Mouse (Mus musculus) embryonic facial prominence, embryonic 11.5 days (tissue): Measurements from ENCODE around the gene Nrm. TPM values are rescaled to one million over a fixed set of nuclear protein-coding genes. Genes with fewer than 3 reads are reported as not detected.

Experiments
- ATAC-seq: fragments of 200-750 bp; cut with Nextera tagmentation; replicated peaks from 2 replicates; pipeline ENCODE4 v1.8.0; 2017; ENCODE audit warnings: low read depth; ENCODE audit not compliant: insufficient number of reproducible peaks, low FRiP score, low TSS enrichment
- DNase-seq: peaks from one replicate; pipeline ENCODE4 v3.0.0-alpha.2; 2015; ENCODE audit warnings: low spot score
- H3K27ac ChIP-seq: fragments of 300-500 bp; sonication (generic); replicated peaks from 2 replicates; pipeline ENCODE4 v1.5.1; 2014; ENCODE audit warnings: mild to moderate bottlenecking, low read depth, low read length, control low read depth
- H3K27me3 ChIP-seq: fragments of 300-500 bp; sonication (generic); 2 replicates; pipeline ENCODE4 v1.6.1; 2014; ENCODE audit warnings: mild to moderate bottlenecking, low read length, moderate library complexity, mixed read lengths; ENCODE audit not compliant: control insufficient read depth, insufficient read depth
- H3K36me3 ChIP-seq: fragments of 300-500 bp; sonication (generic); replicated peaks from 2 replicates; pipeline ENCODE4 v1.6.1; 2014; ENCODE audit warnings: low read depth, mild to moderate bottlenecking, low read length, moderate library complexity, mixed read lengths; ENCODE audit not compliant: control insufficient read depth, insufficient read depth
- H3K4me1 ChIP-seq: fragments of 300-500 bp; sonication (generic); 2 replicates; pipeline ENCODE4 v1.6.1; 2014; ENCODE audit warnings: low read length, mixed read lengths; ENCODE audit not compliant: control insufficient read depth, insufficient read depth
- H3K4me2 ChIP-seq: fragments of 300-500 bp; sonication (generic); 2 replicates; pipeline ENCODE4 v1.6.1; 2014; ENCODE audit warnings: low read depth, mild to moderate bottlenecking, control low read depth, low read length, moderate library complexity
- H3K4me3 ChIP-seq: fragments of 300-500 bp; sonication (generic); 2 replicates; pipeline ENCODE4 v1.5.1; 2014; ENCODE audit warnings: low read depth, low read length, control low read depth
- H3K9ac ChIP-seq: fragments of 300-500 bp; sonication (generic); replicated peaks from 2 replicates; pipeline ENCODE4 v1.6.1; 2014; ENCODE audit warnings: mild to moderate bottlenecking, control low read depth, low read length
- H3K9me3 ChIP-seq: fragments of 300-500 bp; sonication (generic); replicated peaks from 2 replicates; pipeline ENCODE4 v1.6.1; 2016; ENCODE audit warnings: mild to moderate bottlenecking, low read length, inconsistent platforms, mixed read lengths; ENCODE audit not compliant: control insufficient read depth
- WGBS: fragments of 180-500 bp; shearing (Covaris S2); extraction: QIAGEN DNeasy Blood & Tissue Kit; methylation state at CpG from one replicate; pipeline ENCODE4 v1.1.7; 2014; 5-methylcytosine and 5-hydroxymethylcytosine counted together
- polyA plus RNA-seq: library from polyadenylated mRNA; unstranded; fragments of >200 nt; fragmentation: Nextera tagmentation; extraction: Ambion mirVana; gene quantifications from 2 replicates; pipeline ENCODE4 v1.2.1, GENCODE M21; 2014

Nrm gene
- polyA plus RNA-seq, 1 experiment from 2014 or later: 48.8 TPM

GRCm38 (mm10) chr17:35817226-35817625 lies 43.9 kb upstream of the Nrm start:
- H3K27me3 ChIP-seq: no peaks in the 10 kb centered on the region; the same call in 1 of the 2 replicates
- H3K9ac ChIP-seq: no peak overlapping the region; the same call in 1 of the 2 replicates
- no peaks in the 10 kb centered on the region for H3K36me3 ChIP-seq
- 0 out of 2 replicates have a peak overlapping the region, but pooled peaks have one; percentile 20 for H3K27ac ChIP-seq
- peaks cover 6% of the 10 kb centered on the region for H3K4me1 ChIP-seq
- ATAC-seq (no peak), DNase-seq (peak; percentile 76)
- H3K4me2 ChIP-seq: 0 out of 2 replicates have a peak overlapping the region, but pooled peaks have one; percentile 25
- H3K9me3 ChIP-seq: no peaks in the 10 kb centered on the region
- H3K4me3 ChIP-seq: no peak overlapping the region
- 19% methylated on average over 10 of the region's 10 CpGs for WGBS

- no peak overlapping the region for H3K4me2 ChIP-seq
- 79% methylated on average over 5 of the region's 5 CpGs for WGBS
- no peak overlapping the region for H3K9ac ChIP-seq
- no peak overlapping the region for H3K27ac ChIP-seq
- DNase-seq: no peak
- ATAC-seq: no peak
- H3K4me1 ChIP-seq: peaks cover 6% of the 10 kb centered on the region
- H3K4me3 ChIP-seq: no peak overlapping the region
- no peaks in the 10 kb centered on the region for H3K36me3 ChIP-seq
- H3K9me3 ChIP-seq: no peaks in the 10 kb centered on the region
- H3K27me3 ChIP-seq: no peaks in the 10 kb centered on the region; the same call in 1 of the 2 replicates
Measured at GRCm38 (mm10) chr17:35820111-35820510, 41.0 kb upstream of the Nrm start.

GRCm38 (mm10) chr17:35821439-35822430 lies 39.4 kb upstream of the Nrm start, which contains the start of gene Ier3:
Ier3 (plus strand) TSS chr17:35821684.
- Histone ChIP-seq H3K4me3 (peak within 1 kb of the TSS; percentile 58), H3K27me3 (no peaks in the 10 kb centered on the region; the same call in 1 of the 2 replicates), H3K4me1 (peaks cover 6% of the 10 kb centered on the region), H3K9me3 (no peaks in the 10 kb centered on the region), H3K36me3 (no peaks in the 10 kb centered on the region), H3K9ac (peak within 1 kb of the TSS; percentile 57), H3K4me2 (peak within 1 kb of the TSS; percentile 95), H3K27ac (no peak within 1 kb of the TSS)
- WGBS: under 1% methylated on average over 62 of the region's 62 CpGs
- DNase-seq (peak; percentile 84), ATAC-seq (0 out of 2 replicates have a peak, but pooled peaks have one; percentile 1)

GRCm38 (mm10) chr17:35822564-35822963 lies 38.6 kb upstream of the Nrm start:
- no peak for DNase-seq
- Histone ChIP-seq H3K4me3 (peak overlapping the region; percentile 58), H3K27ac (no peak overlapping the region), H3K9ac (no peak overlapping the region; the same call in none of the 2 replicates), H3K27me3 (no peaks in the 10 kb centered on the region; the same call in 1 of the 2 replicates), H3K9me3 (no peaks in the 10 kb centered on the region), H3K4me1 (peaks cover 3% of the 10 kb centered on the region), H3K36me3 (no peaks in the 10 kb centered on the region), H3K4me2 (peak overlapping the region; percentile 95)
- WGBS: 3% methylated on average over 11 of the region's 11 CpGs
- ATAC-seq: peak; percentile 6; the same call in 1 of the 2 replicates

DNA sequence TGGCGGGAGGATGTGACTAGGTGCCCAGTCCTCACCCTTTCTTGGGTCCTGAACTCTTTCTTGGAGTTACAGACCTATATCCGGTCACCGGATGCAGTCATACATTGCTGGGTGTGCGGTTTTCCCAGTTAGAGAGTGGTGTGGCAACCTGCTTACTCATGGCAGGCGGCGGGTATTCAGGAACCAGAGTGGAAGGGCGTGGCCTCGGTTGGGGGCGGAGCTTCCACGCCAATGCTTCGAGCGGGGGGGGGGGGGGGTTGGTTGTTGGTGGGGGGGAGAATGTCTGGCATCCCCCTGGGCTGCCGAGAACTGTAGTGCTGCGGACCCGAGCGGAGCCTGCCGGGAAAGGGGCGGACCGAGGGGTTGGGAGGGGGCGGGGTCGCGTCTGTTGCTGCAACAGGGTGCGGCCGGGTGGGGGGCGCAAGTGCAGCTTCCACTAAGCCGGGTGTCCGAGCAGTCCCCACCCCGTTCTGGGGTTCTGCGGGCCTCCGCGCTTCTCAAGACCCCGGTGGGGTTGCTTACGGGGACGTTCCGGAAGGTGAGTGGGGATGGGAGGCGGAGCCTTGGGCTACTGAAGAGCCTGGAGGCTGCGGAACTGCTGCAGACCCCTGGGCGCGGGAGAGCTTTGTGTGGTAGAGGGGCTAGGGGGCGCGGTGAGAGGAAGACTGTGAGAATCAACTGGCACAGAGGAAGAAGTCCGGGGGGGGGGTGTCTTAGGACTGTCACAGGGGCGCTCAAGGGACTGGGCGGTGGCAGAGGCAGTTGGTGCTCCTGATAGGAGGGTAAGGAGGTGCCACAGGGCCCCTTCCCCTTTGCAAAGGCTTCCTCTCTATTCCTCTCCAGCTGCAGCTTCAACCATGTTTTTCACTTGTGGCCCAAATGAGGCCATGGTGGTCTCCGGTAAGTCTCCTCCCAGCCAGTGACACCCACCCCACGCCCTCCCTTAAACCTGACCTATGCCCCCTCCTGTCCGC lies 37.9 kb upstream of the Nrm start, which contains the start of gene Flot1:
Flot1 (plus strand) TSS at position 267 of the 974 bp plus-strand sequence.
- no peaks in the 10 kb centered on the region; the same call in 1 of the 2 replicates for H3K27me3 ChIP-seq
- no peaks in the 10 kb centered on the region for H3K36me3 ChIP-seq
- DNase-seq (peak; percentile 91), ATAC-seq (peak; percentile 86)
- under 1% methylated on average over 39 of the region's 47 CpGs for WGBS
- peaks cover 3% of the 10 kb centered on the region for H3K4me1 ChIP-seq
- H3K4me2 ChIP-seq: peak within 1 kb of the TSS; percentile 95
- H3K9me3 ChIP-seq: no peaks in the 10 kb centered on the region
- peak within 1 kb of the TSS; percentile 65 for H3K9ac ChIP-seq
- peak within 1 kb of the TSS; percentile 58 for H3K4me3 ChIP-seq
- peak within 1 kb of the TSS; percentile 72 for H3K27ac ChIP-seq

DNA sequence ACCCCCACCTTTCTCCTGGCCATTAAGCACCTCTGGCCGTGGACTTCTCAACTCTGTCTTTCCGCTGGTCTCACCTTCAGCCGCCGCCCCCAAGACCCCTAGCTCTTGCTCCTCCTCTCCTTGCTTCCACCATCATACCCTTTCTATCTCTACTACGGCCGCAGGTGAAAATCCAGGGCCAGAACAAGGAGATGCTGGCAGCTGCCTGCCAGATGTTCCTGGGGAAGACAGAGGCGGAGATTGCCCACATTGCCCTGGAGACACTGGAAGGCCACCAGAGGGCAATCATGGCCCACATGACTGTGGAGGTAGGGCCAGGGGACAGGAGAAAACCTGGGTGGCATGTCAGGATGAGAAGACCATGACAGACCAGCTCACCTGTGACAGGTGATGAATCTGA lies 36.7 kb upstream of the Nrm start:
- Histone ChIP-seq H3K36me3 (no peaks in the 10 kb centered on the region), H3K9me3 (no peaks in the 10 kb centered on the region), H3K4me3 (no peak overlapping the region), H3K4me1 (peaks cover 3% of the 10 kb centered on the region), H3K4me2 (0 out of 2 replicates have a peak overlapping the region, but pooled peaks have one; percentile 95), H3K27me3 (no peaks in the 10 kb centered on the region; the same call in 1 of the 2 replicates), H3K27ac (no peak overlapping the region), H3K9ac (no peak overlapping the region)
- WGBS: 49% methylated on average over 7 of the region's 7 CpGs
- DNase-seq: no peak
- ATAC-seq: no peak

DNA sequence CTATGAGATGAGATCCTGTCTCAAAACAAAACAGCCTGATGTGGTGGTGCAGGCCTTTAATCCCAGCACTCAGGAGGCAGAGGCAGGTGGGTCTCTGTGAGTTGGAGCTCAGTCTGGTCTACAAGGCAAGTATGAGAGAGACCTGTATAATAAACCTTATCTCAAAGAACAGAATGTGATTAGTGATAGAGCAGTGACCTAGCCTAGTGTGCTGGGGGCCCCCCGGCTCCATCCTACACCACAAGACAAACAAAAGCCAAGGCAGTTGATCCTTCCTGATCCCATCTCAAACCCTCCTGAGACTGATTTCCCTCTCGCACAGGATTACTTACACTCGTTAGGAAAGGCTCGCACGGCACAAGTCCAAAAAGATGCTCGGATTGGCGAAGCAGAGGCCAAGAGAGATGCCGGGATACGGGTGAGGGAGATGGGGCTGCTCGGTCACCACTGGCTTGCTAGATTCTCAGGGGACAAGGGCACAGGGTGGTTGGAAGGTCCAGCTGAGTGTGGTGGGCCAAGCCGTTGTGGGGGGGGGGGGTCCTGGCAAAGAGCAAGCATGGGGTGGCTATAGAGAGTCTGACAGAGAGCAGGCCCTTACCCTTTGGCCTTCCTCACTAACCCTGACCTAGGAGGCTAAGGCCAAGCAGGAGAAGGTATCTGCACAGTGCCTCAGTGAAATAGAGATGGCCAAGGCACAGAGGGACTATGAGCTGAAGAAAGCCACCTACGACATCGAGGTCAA lies 35.8 kb upstream of the Nrm start:
- no peak for ATAC-seq
- Histone ChIP-seq H3K9me3 (no peaks in the 10 kb centered on the region), H3K27me3 (no peaks in the 10 kb centered on the region; the same call in 1 of the 2 replicates), H3K9ac (no peak overlapping the region), H3K4me2 (no peak overlapping the region), H3K4me3 (no peak overlapping the region), H3K27ac (no peak overlapping the region), H3K4me1 (peaks cover 3% of the 10 kb centered on the region), H3K36me3 (no peaks in the 10 kb centered on the region)
- 92% methylated on average over 13 of the region's 13 CpGs for WGBS
- DNase-seq: no peak
